Mouse (Mus musculus): ENCODE data around the gene Eif1ad.

DNA sequence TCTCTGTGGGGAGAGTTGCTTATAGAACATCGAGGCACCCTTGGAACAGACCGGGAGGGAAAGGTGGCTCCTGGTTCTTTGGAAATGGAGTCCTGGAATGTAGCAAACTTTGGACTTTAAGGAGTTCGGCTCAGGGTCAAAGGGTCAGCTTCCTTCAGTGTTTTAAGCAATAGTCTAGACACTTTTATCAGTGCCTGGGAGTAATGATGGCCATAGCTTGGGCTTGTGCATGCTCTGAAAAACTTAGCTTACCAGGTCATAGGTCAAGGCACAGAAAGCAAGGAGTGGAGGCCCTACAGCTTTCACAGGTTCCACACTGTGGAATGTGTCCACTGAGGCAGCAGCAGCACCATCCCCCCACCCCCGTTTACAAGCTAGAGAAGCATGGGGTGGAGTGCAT lies 8.2 kb downstream of the Eif1ad start:
- TF ChIP-seq EP300 (optimal IDR thresholded peaks at IDR 0.05) (no peak), CTCF (IDR thresholded peaks at IDR 0.05; ENCODE audit: low read depth) (no peak)
